Mouse (Mus musculus): ENCODE data around the gene Tmem109.

The Tmem109 gene

DNA sequence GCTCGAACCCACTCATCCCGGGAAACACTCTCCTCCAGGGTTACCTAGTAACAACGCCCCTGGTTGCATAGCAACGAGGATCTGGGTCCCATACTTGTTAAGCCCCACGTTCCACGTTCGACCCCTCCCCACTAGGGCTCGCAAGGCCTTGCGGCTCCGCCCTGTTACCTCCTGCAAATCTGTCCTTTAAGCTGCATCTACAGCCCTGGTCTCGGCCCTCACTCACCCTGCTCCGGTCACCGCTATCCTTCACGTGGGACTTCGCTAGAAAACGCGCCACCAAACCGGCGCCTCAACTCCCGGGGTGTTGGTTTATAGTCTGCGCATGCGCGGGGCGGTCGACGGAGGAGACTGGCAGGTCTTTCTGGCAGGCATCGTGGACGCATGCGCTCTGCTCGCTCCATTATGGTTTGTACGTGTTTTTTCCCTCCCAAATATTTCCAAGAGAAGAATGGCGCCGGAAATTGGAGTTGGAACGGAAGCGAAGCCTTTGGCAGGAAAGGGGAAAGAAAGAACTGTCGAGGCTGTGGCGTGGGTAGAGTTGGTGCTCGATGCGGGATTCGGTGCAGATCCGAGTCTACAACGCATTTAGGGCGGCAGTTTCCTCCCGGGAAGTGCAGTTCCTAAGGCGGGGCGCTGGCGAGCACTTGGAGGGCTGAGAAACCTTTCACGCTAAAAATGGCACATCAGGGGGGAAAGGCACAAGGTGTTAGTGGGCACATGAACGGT, at the start of gene Tmem109:
Gene Tmem109, minus strand, starts transcription at position 576 of the 729 bp plus-strand sequence.
- peak; percentile 94 to 96 for DNase-seq

DNA sequence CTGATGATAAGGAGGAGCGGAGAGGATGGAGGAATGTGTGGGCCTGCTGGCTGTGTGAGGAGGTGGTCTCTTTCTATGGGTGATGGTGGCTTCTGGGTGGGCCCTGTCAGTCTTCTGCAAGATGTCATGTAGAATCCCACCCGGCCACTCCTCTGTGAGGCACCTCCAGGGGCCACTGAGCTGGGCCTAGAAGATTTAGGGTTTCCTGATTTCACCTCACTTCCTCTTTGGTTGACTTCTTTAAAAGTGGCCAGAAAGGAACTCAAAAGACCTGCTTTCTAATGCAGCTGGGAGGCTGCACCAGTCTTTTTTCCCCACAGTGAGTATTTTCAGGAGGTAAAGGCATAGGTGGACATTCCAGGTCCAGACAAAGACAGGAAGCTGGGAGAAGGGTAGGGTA, 48.8 kb upstream of the Tmem109 start:
- DNase-seq, result no peak

DNA sequence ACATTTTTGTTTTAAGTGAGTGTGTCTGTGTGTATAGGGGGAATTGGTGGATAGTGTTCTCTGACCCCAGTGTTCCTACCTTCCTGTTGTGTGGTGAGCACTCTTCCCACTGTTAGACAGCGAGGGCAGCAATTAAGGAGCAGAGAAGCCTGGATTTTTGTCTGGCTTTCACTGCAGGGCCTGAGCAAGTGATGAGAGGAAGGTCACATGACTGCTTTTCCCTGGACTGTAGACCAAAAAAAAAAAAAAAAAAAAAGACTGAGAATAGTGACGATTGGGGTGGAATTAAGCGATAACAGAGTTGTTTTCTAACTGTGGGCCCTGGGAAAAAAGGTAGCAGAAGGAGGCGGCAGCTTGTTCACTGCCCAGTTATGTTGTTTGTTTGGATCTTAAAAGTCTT, 44.9 kb upstream of the Tmem109 start:
- DNase-seq, result no peak

DNA sequence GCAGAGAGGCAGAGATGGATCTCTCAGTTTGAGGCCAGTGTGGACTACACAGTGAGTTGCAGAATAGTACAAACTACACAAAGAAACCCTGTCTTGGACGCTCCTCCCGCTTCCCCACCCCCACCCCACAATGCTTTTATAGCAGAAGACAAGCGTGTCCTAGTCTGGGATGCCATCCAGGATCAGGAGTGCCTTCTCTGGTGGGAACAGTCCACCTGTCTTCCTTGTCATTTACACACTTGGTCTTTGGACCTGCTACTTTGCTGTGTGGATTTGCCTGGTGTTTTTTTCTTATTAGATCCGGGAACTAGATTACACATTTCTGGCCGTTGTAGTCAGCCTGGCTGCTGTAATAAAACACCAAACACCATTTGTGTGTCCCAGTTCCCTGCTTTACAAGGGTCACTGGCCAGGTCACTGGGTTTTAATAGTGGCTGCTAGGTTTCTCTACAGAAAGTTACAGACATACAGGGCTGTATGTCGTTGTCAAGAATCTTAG, 44.4 kb upstream of the Tmem109 start:
- peak; percentile 48 to 54 for DNase-seq

DNA sequence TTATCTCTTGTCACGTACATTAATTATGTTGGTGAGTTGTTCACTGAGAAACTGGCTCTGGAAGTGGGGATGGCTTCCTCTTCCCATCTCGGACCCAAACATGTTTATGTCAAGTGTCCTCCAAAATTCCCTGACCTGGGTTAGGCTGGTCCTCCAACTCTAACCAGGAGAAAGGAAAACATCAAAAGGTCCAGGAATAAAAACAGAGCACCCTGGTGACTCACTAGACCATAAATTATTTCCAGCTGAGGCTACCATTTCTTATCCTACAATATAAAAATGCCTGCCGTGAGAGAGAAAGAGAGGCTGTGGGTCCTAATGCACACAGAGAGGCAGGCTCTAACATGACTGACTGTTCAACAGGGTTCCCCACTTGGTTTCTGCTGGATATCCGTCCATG, 42.4 kb upstream of the Tmem109 start:
- no peak for DNase-seq

DNA sequence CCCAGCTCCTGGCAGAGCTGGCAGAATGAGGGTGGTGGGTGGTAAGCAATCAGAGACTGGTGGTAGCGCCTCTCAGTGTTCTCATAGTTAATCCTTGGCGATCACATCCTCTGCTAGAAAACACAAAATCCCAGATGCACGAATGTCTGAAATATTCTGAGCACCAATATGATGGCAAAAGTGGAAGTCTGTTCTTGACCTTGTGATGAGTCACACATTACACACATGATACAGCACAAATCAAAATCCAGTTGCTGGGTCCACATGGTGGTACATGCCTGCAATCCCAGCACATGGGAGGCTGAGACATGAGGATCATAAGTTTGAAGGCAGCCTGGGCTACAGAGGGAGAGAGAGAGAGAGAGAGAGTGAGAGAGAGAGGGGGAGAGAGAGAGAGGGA, 39.3 kb upstream of the Tmem109 start:
- DNase-seq, result no peak

DNA sequence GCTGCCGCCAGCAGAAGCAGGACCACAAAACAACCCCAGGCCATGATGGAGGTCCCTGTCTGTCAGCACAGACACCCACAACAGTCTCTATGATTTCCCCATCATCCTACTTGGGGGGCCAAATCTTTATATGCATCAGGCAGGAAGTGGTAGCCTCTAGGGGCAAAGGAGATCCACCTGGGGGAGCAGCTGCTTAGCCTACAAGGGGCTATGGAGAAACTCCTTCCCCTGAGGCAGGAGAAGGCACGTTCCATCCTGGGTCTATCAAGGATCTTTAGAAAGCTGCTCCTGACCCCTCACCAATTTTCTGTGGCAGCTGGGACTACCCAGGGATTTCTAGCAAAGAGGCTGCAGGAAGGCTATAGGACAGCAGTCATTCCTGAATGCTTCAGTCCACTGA, 38.7 kb upstream of the Tmem109 start, which contains the start of gene Zp1:
Gene Zp1, minus strand, starts transcription at position 101 of the 400 bp plus-strand sequence.
- no peak for DNase-seq

DNA sequence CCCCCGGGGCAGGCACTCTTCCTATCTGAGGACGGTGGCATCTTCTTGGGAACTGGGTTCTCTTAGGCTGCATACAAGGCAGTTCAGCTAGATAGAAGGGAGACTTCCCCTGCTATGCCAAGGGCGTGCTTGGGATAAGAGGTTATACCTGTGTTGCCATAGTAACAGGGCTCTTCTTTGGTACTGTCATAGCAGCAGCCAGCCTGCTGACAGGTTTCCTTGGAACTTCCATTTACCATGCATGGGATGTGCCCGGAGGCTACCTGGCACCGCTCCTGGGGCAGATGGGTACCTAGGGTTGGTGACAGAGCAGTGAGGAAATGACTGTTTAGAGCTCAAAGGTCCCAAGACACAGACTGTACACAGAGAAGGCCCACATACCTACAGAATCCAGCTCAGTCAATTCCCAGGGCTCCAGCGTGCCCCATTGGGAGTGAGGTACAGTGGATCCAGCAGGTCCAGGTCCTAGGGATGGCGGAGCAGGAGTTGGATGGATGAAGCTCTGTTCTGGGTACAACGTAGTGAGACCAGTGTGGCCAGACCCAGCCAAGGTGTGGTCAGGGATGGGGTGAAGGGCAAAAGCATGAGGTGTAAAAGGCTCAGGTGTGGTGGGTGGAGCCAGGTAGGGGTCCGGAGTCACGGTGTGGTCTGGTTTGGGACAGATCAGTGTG, 36.7 kb upstream of the Tmem109 start:
- DNase-seq, result no peak

DNA sequence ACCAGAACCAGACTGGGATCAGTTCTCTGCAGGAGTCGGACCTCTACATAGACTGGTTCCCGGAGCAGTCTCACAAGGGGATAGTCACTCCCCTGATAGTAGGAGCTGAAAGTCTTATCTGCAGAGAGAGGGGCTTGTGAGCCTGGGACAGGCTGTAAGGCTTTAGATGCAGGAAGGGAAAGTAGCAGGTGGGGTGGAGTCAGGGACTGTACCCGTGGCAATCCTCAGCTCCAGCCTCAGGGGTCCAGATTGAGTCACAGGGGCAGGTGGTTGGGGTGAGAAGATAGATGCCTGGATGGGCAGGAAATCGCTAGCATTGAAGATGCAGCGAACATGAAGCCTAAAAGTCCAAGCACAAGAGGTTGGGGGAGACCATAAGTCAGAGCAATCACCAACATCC, 34.7 kb upstream of the Tmem109 start:
- no peak for DNase-seq

DNA sequence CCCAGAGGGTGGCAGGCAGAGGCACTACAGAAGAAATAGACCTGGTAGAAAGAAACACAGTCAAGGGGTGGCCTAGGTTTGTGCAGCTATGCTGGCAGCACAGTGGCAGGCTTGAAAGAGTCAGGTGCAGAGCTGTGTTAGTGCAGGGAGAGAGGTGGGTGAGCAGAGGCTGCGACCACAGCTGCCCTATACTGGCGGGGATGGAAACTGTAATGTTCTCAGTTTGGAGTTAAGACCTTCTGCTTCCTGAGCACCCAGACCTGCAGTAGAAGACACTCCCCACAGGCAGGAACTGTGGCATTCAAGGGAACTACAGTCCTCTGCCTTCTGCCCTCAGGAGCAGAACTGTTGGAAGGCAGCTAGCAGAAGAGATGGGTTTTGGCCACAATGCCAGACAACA, 33.1 kb upstream of the Tmem109 start:
- DNase-seq, result no peak

DNA sequence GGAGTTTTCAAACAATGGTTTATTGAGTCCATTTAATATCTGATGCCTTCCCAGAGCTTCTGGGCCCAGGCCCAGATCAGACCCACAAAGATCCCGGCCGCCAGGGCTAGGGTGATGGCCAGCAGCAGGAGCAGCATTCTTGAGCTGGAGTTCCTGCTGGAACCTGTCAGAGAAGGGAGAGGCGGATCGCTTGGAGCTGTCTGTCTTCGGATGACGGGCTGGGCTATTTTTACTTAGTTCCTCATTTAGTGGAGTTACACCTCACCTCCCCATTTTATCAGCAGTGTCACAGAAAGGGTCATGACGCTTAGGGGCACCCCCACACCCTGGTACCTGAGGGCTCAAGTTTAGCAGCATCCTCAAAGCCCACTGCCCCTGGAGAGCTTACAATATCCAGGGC, 32.5 kb upstream of the Tmem109 start:
- DNase-seq, result no peak

DNA sequence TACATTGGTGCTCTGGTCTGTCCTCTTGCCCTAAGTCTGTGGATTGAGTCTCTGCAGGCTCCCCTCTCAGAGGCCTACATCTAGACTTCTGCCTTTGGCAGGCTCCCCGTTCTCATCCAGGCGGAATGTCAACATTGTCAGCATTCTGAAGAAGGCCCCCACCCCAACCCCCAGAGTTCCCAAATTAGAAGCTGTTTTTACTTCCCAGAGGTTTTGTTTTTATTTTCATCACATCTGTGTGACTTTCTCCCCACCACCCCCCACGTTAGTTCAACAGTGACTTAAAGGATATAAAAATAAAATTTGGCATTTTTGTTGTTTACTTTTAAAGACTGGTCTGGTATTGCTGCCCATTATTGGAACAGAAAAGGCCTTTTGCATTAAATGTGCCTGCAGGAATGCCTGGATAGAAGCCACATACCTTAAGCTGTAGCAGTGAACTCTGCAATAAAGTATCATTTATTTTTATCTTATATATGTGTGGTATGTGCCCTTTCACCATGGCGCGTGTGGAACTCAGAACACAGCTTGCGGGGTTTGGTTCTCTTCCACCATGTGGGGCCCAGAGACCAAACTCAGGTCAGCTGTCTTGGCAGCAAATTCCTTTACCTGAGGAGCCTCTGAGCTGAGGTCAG, 27.4 kb upstream of the Tmem109 start:
- peak in 1 of 2 experiments; percentile 18 for DNase-seq

DNA sequence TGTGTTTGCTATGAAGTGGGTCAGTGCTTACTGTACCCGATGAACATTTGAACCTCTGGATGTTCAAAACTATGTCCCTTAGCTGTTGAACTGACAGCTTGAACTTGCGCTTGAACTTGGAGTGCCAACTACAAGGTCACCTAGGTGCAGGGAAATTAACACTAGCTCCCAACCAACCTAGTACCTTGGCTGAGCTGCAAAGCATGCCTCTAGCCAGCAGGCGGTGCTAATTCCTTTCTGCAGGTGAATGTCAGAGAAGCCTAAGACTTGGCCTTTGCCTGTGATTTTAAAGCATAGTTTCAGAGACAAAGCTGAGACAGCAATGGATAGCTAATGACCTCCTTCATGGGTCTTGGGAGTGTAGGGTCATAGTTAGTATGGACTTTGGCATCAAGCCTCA, 26.1 kb upstream of the Tmem109 start:
- DNase-seq, result peak; percentile 64 to 76

DNA sequence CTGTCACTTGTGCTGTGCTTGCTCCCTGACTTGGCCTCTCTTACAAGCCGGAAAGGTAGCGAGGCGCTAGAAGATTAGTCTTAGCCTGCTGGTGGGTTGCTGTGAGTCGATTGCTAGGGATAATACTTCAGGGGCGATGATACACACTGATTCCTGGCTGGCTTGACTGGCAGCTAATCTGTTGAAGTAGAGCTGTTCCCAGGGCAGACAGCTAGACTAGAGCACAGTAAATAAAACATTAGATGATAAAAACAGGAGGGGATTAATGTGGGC, 23.9 kb upstream of the Tmem109 start:
- DNase-seq, result no peak

DNA sequence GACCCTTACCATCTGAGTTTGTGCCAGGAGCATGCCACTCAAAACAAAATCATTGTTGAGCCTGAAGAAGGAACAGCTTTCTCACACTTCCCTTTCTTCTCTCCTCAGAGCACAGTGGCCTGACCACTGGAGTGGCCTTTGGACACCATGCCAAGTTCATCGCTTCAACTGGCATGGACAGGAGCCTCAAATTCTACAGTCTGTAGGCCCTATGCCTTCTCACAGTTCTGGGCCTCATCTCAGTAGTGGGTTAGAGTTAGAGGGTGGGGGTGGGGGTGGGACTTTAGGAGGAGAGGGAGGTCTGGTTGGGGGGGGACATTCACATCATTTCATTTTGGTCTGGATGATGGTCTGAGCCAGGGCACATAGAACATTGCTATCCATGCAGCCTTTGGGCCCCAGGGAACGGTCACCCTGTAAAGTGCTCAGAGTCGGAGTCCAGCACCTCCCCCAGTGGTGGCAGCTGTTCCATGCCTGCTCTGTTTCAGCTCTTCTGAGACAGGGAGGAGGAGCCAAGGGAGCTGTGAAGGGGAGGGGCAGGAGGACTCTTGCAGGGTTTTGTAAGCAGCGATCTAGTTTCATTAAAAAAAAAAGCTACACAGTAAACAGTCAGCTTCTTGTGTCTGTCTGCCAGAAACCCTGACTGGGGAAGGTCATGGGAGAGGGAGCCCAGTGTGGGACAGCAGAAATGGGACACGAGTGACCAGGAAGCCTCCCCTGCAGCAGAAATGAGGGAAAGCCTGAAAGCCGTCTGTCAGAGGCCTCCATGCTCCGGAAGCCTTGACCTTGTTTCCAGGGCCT, 23.3 kb upstream of the Tmem109 start:
- DNase-seq, result peak; percentile 77 to 82

DNA sequence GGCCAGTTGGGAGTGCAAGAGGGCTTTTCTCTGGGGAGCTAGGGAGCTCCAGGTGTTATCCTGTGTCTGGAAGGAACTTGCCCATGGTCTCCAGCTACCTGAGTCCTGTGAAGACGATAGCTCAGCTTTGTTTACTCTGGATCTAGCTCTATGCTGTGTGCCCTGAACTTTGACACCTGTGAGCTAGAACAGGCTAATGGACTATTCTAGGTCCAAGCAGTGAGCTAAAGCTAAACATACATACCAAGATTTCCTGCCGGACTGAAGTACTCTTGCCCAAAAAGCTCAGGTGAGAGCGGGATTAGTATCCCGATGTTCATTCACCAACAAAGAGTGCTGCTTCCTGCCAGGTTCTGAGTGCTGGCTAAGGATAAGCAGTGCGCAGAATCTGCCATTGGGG, 22.7 kb upstream of the Tmem109 start:
- no peak for DNase-seq

DNA sequence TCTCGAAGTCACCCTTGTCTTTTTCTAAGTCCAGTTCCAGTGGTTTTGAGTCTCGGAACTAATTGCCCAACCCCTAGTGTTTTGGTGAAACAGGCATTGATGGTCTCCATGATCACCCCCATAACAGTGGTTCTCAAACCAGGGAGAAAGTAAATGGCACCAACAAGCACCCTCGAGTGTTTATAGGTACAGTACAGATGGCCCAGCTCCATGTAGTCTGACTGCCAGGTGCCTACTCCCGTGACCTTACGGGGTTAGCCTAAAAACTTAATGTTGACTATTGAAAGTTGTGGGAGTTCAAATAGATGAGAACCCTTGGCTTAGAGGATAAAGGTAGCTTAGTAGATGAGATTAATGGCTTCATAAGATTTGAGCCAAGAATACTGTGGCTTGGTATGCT, 19.2 kb upstream of the Tmem109 start:
- no peak for DNase-seq

DNA sequence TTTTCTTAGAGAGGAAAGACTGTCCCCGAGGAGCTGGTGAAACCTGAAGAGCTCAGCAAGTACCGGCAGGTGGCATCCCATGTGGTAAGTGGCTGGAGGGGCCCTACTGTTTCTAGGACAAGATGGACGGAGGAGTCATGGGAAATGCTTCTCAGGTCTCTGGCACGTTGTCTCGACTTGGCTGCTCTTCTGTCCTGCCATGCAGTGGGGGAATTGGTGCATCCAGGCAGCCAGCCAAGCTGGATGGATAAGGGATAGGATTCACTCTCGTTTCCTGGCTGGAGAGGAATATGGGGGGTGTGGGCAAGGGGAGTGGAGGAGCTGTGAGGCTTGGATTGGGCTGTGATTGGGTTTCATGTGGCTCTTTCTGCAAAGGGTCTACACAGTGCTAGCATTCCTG, 18.5 kb upstream of the Tmem109 start:
- no peak for DNase-seq

DNA sequence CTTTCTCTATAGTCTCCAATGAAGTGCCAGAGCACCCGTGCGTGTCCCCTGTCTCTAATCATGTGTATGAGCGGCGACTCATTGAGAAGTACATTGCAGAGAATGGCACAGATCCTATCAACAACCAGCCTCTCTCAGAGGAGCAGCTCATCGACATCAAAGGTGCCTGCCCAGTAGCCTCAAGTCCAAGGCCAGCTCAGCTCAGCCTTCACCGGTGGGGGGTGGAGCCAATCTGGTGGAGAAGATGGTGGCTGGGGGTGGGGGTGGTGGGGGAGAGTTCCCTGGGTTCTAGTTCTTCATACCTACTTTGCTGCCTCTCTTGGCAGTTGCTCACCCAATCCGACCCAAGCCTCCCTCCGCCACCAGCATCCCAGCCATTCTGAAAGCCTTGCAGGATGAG, 15.7 kb upstream of the Tmem109 start:
- DNase-seq, result no peak

DNA sequence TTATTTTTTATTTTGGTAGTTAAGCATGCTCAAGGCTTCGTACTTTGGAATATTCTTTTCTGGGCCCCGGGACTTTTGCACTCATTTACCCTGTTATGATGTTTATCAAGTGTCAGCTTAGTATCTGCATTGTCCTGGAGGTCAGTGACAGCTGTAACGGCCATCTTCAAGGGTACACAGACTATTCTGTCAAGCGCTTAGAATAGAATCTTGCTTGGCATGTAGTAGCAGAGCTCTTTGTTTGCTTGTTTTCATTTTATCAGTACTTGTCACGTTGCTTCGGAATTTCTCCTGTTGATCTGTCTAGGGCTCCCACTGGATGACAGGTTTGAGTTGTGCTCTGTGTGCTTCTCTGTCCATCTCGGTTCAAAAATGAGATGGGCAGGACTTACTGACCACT, 15.0 kb upstream of the Tmem109 start:
- no peak for DNase-seq

DNA sequence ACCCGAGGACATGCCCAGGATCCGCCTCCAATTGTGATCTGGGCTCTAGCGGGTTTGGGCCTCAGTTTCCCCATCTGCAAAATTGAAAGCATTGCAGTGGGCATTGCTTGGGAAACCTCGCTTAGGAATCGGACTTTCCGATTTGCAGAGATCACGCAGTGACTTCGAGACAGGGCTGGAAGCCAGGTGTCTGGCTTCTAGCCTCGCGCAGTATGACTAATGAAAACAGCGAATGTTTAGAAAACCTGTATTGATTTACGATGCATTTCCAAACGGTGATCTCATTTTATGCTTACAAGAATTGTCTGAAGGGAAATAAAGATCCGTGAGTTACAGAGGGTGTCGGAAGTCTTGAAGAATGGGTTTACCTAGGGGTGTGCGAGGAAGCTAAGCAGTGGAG, 13.9 kb upstream of the Tmem109 start:
- peak in 1 of 2 experiments; percentile 21 for DNase-seq

DNA sequence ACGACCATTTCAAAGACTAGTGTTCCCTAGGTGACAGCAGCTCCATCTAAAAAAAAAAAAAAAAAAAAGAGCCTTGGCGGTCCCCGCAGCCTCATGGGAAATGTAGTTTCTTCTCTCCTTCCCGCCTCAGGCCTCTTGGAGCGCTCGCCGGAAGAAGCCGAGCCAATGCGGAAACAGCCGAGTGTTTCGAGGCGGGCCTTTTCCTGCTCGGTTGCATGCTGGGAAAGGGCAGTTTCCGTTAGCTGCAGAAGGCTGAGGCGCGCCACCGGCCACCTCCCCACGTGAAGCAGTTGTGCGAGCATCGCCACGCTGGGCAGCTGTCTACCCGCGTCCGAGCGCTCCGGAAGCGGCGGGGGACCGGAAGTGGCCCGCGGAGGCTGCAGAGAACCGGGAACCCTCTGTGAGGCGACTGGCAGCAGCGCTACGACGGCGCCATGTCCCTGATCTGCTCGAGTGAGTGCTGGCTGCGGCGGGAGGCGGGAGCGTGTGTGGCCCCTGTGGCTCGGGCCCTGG, 13.3 kb upstream of the Tmem109 start, which contains the start of gene Prpf19:
Gene Prpf19, plus strand, starts transcription at position 216 of the 513 bp plus-strand sequence.
- peak; percentile 98 to 99 for DNase-seq

DNA sequence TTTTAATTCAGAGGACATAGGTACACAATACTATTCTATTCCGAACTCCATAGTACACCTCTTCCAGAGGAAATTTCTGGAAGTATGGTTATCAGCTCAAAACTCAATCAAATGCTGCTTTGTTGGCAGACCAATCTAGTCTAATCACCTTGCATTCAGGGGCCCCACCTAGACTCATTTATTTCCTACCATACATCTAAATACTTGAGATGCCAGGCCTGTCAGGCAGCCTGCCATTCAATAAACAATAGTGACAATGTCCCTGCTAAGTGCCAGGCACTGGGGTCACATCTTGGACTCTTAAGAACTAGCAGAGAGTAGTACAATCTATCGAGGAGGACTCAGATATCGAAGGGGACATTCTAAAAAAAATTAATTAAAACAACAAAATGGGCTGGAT, 10.4 kb upstream of the Tmem109 start:
- no peak for DNase-seq
